Mouse (Mus musculus): Measurements from ENCODE around the gene Acot7. TPM values are rescaled to one million over a fixed set of nuclear protein-coding genes. Genes with fewer than 3 reads are reported as not detected.

Gene Acot7
- polyA plus RNA-seq, 1 experiment, result 523 TPM

DNA sequence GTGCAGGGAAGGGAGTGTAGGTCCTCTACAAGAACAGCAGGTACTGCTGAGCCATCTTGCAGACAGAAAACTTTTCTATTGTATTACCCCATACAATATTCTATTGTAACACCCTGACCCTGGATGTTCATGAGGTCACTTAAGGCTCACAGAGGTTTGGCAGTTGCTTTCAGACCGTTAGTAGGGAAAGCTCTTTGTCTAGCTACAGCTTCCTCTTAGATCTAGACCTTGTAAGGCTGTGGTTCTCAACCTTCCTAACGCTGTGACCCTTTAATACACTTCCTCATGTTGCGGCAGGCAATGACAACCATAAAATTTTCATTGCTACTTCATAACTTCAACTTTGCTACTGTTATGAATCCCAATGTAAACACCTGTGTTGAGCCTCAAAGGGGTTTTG is 1.3 kb upstream of the Acot7 start:
- no peak overlapping the region for H3K4me3 ChIP-seq (replicated peaks; ENCODE audit: insufficient read depth, low read depth, low read length)
- DNase-seq, result no peak
- H3K27ac ChIP-seq (ENCODE audit: insufficient read depth, low read length), result no peak overlapping the region
- H3K27me3 ChIP-seq (ENCODE audit: control insufficient read depth, insufficient read depth, low read length), result no peaks in the 10 kb centered on the region
- TF ChIP-seq POLR2A (IDR thresholded peaks at IDR 0.05; ENCODE audit: borderline replicate concordance, insufficient read depth, low read length) (no peak), CTCF (IDR thresholded peaks at IDR 0.05; ENCODE audit: borderline replicate concordance, insufficient read depth, low read depth, low read length) (no peak)
- 89% methylated on average over 3 of the region's 3 CpGs for WGBS
- peaks cover 14% of the 10 kb centered on the region for H3K4me1 ChIP-seq (ENCODE audit: control insufficient read depth, insufficient read depth, low read length)

DNA sequence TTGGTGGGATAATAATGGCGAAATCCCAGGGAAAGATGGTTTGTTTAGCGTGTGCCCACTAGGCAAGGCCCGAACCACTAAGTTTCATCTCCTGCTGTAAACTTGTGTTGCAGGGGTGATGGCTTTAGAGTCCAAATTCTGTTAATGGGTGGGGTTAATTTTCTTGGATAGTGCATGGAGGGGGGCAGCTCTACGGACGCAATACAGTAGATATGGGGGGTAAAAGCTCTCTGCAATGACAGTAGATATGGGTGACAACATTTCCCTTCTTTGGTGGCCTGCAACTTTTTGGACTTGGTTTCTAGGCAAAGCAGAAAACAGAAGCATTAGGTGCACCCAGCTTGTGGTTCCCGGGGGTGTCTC is 779 bp upstream of the Acot7 start:
- DNase-seq, result no peak
- Histone ChIP-seq H3K27me3 (ENCODE audit: control insufficient read depth, insufficient read depth, low read length) (no peaks in the 10 kb centered on the region), H3K27ac (ENCODE audit: insufficient read depth, low read length) (peak overlapping the region; percentile 82), H3K4me3 (replicated peaks; ENCODE audit: insufficient read depth, low read depth, low read length) (peak overlapping the region; percentile 50), H3K4me1 (ENCODE audit: control insufficient read depth, insufficient read depth, low read length) (peaks cover 18% of the 10 kb centered on the region)
- TF ChIP-seq POLR2A (IDR thresholded peaks at IDR 0.05; ENCODE audit: borderline replicate concordance, insufficient read depth, low read length), result no peak
- TF ChIP-seq CTCF (IDR thresholded peaks at IDR 0.05; ENCODE audit: borderline replicate concordance, insufficient read depth, low read depth, low read length), result no peak
- WGBS, result 61% methylated on average over 6 of the region's 6 CpGs

DNA sequence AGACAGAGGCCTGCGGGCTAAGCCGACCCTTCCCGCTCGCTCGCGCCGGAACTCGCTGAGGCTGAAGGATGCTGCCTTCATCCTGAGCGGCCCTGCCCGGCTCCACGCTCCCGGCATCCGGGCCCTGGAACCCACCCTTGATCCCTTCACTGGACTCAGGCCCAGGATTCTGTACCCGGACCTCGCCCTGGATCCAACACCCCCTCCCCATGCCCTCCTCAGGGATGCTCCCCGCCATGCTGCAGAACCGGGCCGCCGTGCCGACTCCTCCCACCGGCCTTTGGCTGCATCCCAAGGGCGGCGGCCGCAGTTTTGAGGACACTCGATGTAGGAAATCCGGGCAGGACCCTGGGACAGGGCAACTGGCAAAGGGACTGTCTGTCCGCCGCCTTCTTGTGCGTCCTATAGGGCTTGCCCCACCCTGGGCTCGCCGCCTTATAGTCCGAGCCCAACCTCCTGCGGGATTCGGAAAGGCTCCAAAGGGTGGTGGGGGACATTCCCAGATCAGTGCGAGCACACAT is 470 bp downstream of the Acot7 start:
- H3K4me1 ChIP-seq (ENCODE audit: control insufficient read depth, insufficient read depth, low read length), result peaks cover 21% of the 10 kb centered on the region
- peak overlapping the region; percentile 72 for H3K4me3 ChIP-seq (replicated peaks; ENCODE audit: insufficient read depth, low read depth, low read length)
- WGBS, result under 1% methylated on average over 35 of the region's 35 CpGs
- H3K27me3 ChIP-seq (ENCODE audit: control insufficient read depth, insufficient read depth, low read length), result no peaks in the 10 kb centered on the region
- TF ChIP-seq CTCF (IDR thresholded peaks at IDR 0.05; ENCODE audit: borderline replicate concordance, insufficient read depth, low read depth, low read length) (no peak), POLR2A (IDR thresholded peaks at IDR 0.05; ENCODE audit: borderline replicate concordance, insufficient read depth, low read length) (no peak)
- peak overlapping the region; percentile 75 for H3K27ac ChIP-seq (ENCODE audit: insufficient read depth, low read length)
- peak; percentile 76 to 82 for DNase-seq

DNA sequence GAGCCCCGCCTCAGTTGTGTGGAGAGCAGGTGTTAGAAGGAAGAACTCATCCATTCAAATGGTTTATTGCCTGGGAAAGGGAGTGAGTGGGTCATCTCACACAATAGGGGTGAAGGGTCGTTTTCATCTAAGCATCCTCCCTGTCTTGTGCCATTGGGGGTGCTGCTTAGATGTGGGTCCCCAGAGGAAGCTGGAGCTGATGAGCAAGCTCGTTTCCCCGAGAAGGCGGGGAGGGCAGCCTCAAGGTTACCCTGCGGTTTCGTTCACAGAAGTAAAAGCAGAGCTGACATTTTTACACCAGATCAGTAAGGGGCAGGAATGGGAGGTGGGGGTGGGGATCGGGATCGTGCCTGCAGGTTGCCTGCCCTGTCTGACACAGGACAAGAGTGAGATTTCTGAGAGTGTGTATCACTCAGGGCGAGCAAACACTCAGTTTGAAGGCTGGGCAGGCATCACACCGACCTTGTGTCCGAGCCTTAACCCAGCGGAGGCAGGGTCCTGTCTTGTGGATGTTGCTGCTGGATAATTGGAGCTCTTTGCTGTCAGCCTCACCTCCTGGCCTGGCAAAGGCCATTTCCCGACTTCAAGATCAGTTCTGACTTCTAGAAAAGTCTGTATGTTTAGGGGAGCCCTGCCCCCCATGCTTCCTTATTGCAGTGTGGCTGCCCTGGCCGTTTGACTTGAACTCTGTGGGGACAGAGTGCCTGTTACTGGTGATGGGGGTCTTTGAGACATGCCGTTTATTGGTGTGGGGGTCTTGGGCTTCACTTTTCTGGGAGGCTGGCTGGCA is 1.2 kb downstream of the Acot7 start:
- Histone ChIP-seq H3K4me3 (replicated peaks; ENCODE audit: insufficient read depth, low read depth, low read length) (peak overlapping the region; percentile 72), H3K27me3 (ENCODE audit: control insufficient read depth, insufficient read depth, low read length) (no peaks in the 10 kb centered on the region), H3K27ac (ENCODE audit: insufficient read depth, low read length) (peak overlapping the region; percentile 75), H3K4me1 (ENCODE audit: control insufficient read depth, insufficient read depth, low read length) (peaks cover 21% of the 10 kb centered on the region)
- DNase-seq, result peak; percentile 36 to 51
- 6% methylated on average over 16 of the region's 16 CpGs for WGBS
- TF ChIP-seq POLR2A (IDR thresholded peaks at IDR 0.05; ENCODE audit: borderline replicate concordance, insufficient read depth, low read length) (no peak), CTCF (IDR thresholded peaks at IDR 0.05; ENCODE audit: borderline replicate concordance, insufficient read depth, low read depth, low read length) (no peak)

DNA sequence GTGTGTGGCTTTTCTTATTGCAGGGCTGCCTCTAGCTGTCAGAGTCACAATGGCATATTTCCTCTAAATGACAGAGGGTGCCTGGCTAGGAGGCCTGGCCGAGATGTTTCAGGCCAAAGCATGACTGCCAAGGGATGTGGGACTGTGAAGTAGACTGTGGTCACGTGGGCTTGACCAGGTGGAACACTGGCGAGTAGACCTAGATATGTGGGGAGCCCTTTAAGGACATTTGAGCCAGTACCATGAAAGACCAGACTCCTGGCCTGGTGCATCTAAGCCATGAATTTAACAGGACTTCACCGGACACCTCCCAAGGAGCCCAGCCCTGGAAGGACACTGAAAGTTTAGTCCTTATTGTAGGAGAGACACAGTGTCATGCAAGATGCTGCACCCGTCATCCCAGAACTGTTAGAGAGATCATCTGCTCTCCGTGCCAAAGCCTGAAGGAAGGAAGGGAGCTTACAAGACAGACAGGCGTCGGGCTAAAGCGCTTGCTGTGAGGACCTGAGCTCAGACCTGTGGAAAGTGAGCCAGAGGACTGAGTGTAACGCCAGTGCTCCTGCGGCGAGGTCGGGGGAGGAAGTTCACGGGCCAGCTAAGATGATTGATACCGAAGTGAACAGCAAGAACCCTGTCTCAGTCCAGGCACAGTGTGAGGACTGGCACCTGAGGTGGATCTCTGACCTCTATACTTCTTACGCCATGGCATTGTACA is 2.2 kb downstream of the Acot7 start:
- Histone ChIP-seq H3K27me3 (ENCODE audit: control insufficient read depth, insufficient read depth, low read length) (no peaks in the 10 kb centered on the region), H3K27ac (ENCODE audit: insufficient read depth, low read length) (peak overlapping the region; percentile 84), H3K4me1 (ENCODE audit: control insufficient read depth, insufficient read depth, low read length) (peaks cover 23% of the 10 kb centered on the region), H3K4me3 (replicated peaks; ENCODE audit: insufficient read depth, low read depth, low read length) (peak overlapping the region; percentile 72)
- peak; percentile 81 to 92 for DNase-seq
- 8% methylated on average over 16 of the region's 16 CpGs for WGBS
- TF ChIP-seq POLR2A (IDR thresholded peaks at IDR 0.05; ENCODE audit: borderline replicate concordance, insufficient read depth, low read length) (peak; percentile 35; the same call in 1 of the 2 replicates), CTCF (IDR thresholded peaks at IDR 0.05; ENCODE audit: borderline replicate concordance, insufficient read depth, low read depth, low read length) (no peak)

DNA sequence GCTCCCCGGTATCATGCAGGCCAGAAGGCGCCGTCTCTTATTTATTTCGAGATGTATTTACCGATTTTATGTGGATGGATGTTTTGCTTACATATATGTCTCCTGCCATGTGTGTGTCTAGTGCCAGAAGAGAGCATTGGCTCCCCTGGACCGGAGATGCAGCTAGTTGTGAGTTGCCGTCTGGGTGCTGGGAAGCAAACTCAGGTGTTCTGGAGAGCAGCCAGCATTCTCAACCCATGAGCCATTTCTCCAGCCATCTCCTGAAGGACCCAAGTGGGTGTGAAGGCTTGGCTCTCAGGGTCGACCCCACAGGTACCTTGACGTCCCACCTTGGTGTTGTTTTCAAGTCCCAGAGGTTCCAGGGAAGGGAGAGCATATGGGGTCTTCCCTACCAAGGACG is 4.3 kb downstream of the Acot7 start:
- no peak for DNase-seq
- 58% methylated on average over 10 of the region's 10 CpGs for WGBS
- no peak overlapping the region for H3K4me3 ChIP-seq (replicated peaks; ENCODE audit: insufficient read depth, low read depth, low read length)
- H3K27me3 ChIP-seq (ENCODE audit: control insufficient read depth, insufficient read depth, low read length), result no peaks in the 10 kb centered on the region
- H3K27ac ChIP-seq (ENCODE audit: insufficient read depth, low read length), result no peak overlapping the region
- H3K4me1 ChIP-seq (ENCODE audit: control insufficient read depth, insufficient read depth, low read length), result peaks cover 41% of the 10 kb centered on the region
- TF ChIP-seq POLR2A (IDR thresholded peaks at IDR 0.05; ENCODE audit: borderline replicate concordance, insufficient read depth, low read length), result no peak
- no peak for TF ChIP-seq CTCF (IDR thresholded peaks at IDR 0.05; ENCODE audit: borderline replicate concordance, insufficient read depth, low read depth, low read length)

DNA sequence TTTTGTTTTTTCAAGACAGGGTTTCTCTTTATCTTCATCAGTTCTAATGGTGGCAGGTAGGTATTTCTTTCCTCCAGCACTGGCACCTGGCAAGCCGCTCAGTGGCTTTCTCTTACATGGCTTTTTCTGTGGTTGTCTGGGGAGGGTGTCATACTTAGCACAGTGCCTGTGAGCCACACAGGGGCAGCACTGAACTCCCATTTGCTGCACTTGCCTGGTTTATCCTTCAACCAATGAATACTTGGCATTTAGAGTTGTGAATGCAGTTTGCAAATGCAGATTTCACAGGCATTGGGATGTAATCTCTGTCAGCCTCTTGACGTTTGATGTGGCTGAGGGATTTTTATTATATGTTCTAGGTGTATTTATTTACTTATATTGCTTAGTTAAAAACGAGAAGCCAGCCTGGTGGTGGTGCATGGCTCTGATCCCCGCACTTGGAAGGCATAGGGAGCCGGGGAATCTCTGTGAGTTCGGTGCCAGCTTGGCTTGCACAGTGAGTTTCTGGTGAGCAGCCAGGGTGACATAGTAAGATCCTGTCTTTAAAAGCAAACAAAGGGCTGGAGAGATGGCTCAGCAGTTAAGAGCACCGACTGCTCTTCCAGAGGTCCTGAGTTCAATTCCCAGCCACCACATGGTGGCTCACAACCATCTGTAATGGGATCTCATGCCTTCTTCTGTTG is 6.6 kb downstream of the Acot7 start:
- Histone ChIP-seq H3K4me3 (replicated peaks; ENCODE audit: insufficient read depth, low read depth, low read length) (no peak overlapping the region), H3K27ac (ENCODE audit: insufficient read depth, low read length) (no peak overlapping the region), H3K4me1 (ENCODE audit: control insufficient read depth, insufficient read depth, low read length) (peaks cover 43% of the 10 kb centered on the region), H3K27me3 (ENCODE audit: control insufficient read depth, insufficient read depth, low read length) (no peaks in the 10 kb centered on the region)
- peak; percentile 70 to 76 for DNase-seq
- TF ChIP-seq CTCF (IDR thresholded peaks at IDR 0.05; ENCODE audit: borderline replicate concordance, insufficient read depth, low read depth, low read length) (peak; percentile 48; the same call in 1 of the 2 replicates), POLR2A (IDR thresholded peaks at IDR 0.05; ENCODE audit: borderline replicate concordance, insufficient read depth, low read length) (no peak)
- WGBS, result 8% methylated on average over 7 of the region's 7 CpGs
